Mouse (Mus musculus) lung, postnatal 0 days (tissue): ENCODE results near the gene Zfp64. TPM values are rescaled to one million over a fixed set of nuclear protein-coding genes. Genes with fewer than 3 reads are reported as not detected.

Experiments used
- ATAC-seq: fragments of 200-750 bp; cut with Nextera tagmentation; 2 replicates; pipeline ENCODE4 v1.8.0; 2017; ENCODE audit warnings: moderate library complexity
- DNase-seq: peaks from one replicate; pipeline ENCODE4 v3.0.0-alpha.2; 2016; ENCODE audit warnings: low spot score
- H3K27ac ChIP-seq: fragments of 300-500 bp; sonication (generic); 2 replicates; pipeline ENCODE4 v1.5.1; 2014; ENCODE audit warnings: antibody characterized with exemption, mild to moderate bottlenecking, low read length, mixed read lengths
- H3K27me3 ChIP-seq: fragments of 300-500 bp; sonication (generic); replicated peaks from 2 replicates; pipeline ENCODE4 v1.6.1; 2014; ENCODE audit warnings: low read length, mixed read lengths; ENCODE audit not compliant: insufficient read depth
- H3K36me3 ChIP-seq: fragments of 300-500 bp; sonication (generic); 2 replicates; pipeline ENCODE4 v1.6.1; 2014; ENCODE audit warnings: low read length, mixed read lengths; ENCODE audit not compliant: insufficient read depth
- H3K4me1 ChIP-seq: fragments of 300-500 bp; sonication (generic); 2 replicates; pipeline ENCODE4 v1.6.1; 2014; ENCODE audit warnings: antibody characterized with exemption, low read depth, low read length, mixed read lengths; ENCODE audit not compliant: insufficient read depth
- H3K4me2 ChIP-seq: fragments of 300-500 bp; sonication (generic); replicated peaks from 2 replicates; pipeline ENCODE4 v1.6.1; 2014; ENCODE audit warnings: low read depth, mild to moderate bottlenecking, low read length, moderate library complexity, mixed read lengths
- H3K4me3 ChIP-seq: fragments of 300-500 bp; sonication (generic); 2 replicates; pipeline ENCODE4 v1.5.1; 2014; ENCODE audit warnings: low read depth, low read length
- H3K9ac ChIP-seq: fragments of 300-500 bp; sonication (generic); replicated peaks from 2 replicates; pipeline ENCODE4 v1.6.1; 2014; ENCODE audit warnings: low read depth, mild to moderate bottlenecking
- H3K9me3 ChIP-seq: fragments of 300-500 bp; sonication (generic); 2 replicates; pipeline ENCODE4 v1.6.1; 2016; ENCODE audit warnings: low read length, mixed read lengths
- CTCF ChIP-seq: IDR thresholded peaks from 2 replicates; pipeline ENCODE4 v1.5.1; 2016; ENCODE audit warnings: antibody characterized with exemption, mild to moderate bottlenecking
- EP300 ChIP-seq: IDR thresholded peaks from 2 replicates; pipeline ENCODE4 v1.6.1; 2016; ENCODE audit warnings: antibody characterized with exemption, mild to moderate bottlenecking, control low read depth
- WGBS: fragments of 180-500 bp; shearing (Covaris S2); extraction: QIAGEN DNeasy Blood & Tissue Kit; methylation state at CpG from one replicate; pipeline ENCODE4 v1.1.7; 2014; 5-methylcytosine and 5-hydroxymethylcytosine counted together
- polyA plus RNA-seq: library from polyadenylated mRNA; unstranded; fragments of >200 nt; fragmentation: Nextera tagmentation; extraction: Ambion mirVana; gene quantifications from 2 replicates; pipeline ENCODE4 v1.2.1, GENCODE M21; 2015

The Zfp64 gene
- polyA plus RNA-seq, result 14.0 and 15.8 TPM in 2 replicates

DNA sequence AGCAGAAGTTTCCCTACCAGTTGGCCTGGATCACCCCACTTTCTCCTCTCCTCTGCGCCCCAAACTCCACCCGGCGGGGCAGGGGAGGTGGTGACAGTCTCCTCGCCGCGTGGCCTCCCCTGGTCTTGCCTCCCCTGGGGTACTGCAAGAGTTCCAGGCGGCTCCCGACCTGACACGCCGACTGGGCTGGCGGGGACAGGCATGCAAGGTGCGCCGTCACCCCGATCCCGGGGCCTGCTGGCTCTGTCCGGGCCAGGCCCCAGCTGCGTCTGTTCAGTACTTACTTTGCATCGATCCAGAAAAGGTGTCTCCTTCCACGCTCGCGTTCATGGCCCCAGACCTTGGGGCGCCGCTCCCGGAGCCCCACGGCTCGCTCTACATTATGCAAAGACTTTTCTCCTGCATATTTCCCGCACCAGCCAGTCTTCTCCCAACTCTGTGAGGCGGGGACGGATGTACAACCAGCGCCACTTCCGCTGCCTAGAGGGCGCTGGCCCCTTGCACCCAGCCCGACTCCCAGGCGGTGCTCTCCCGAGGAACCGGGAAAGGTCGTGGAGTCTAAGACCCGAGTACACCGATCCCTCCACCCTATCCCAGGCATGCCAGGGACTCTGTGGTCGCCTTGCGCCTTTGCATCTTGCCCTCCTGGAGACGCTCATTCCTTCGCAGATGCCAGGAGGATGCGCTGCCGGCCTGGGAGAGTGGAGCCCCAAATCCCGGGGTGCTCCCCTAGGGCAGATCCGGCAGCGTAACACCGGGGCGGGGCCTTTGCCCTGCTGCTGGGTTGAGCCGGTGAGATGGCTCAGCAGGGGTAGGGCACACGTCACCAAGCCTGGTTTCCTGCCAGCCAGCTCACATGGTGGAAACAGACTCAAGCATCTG lies at the start of gene Zfp64:
Gene Zfp64, minus strand, starts transcription at position 753 of the 882 bp plus-strand sequence.
- TF ChIP-seq CTCF (peak; percentile 82), EP300 (no peak)
- ATAC-seq, result peak; percentile 95
- Histone ChIP-seq H3K4me3 (peak within 1 kb of the TSS; percentile 78), H3K36me3 (peaks cover 12% of the 10 kb centered on the region), H3K27me3 (no peaks in the 10 kb centered on the region), H3K4me2 (peak within 1 kb of the TSS; percentile 91), H3K27ac (peak within 1 kb of the TSS; percentile 78), H3K4me1 (peaks cover 11% of the 10 kb centered on the region; the same call in 1 of the 2 replicates), H3K9me3 (no peaks in the 10 kb centered on the region), H3K9ac (peak within 1 kb of the TSS; percentile 87)
- under 1% methylated on average over 52 of the region's 52 CpGs for WGBS
- peak; percentile 90 for DNase-seq

DNA sequence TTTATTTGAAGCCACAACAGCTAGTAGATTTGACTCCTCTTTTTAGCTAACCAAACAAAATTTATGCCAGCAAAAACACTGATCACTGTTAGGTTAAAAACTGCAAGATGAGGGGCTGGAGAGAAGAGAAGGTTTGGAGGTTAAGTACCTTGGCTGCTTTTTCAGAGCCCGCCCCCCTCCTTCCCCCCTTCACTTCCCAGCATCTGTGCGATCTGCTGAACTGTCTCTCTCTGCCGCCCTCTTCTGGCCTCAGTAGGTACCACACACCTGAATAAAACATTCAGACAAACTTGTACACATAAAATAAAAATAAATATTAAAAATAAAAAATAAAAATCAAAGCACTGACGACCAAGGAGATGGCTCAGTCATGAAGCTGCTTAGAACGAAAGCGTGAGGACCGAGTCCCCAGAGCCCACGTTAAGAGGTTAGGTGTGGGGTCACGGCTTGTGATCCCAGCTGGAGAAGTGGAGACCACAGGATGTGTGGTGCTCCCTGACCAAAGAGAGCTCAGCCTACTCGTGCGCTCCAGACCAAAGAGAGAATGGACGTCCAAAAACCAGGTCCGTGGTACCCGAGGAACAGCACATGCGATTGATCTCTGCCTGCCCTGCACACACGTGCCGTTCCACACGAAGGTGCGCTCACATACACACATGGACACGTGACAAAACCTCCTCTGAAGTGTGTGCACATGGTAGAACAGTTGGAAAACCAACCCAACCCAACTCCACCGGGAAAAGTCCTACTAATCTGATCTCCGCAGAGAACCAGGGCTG lies 37.4 kb upstream of the Zfp64 start:
- Histone ChIP-seq H3K4me1 (no peaks in the 10 kb centered on the region), H3K9ac (no peak overlapping the region), H3K4me2 (no peak overlapping the region), H3K27ac (no peak overlapping the region), H3K4me3 (no peak overlapping the region), H3K36me3 (no peaks in the 10 kb centered on the region), H3K27me3 (no peaks in the 10 kb centered on the region), H3K9me3 (no peaks in the 10 kb centered on the region)
- peak; percentile 60 for TF ChIP-seq CTCF
- no peak for TF ChIP-seq EP300
- DNase-seq, result peak; percentile 27
- WGBS, result 72% methylated on average over 22 of the region's 22 CpGs
- no peak for ATAC-seq

DNA sequence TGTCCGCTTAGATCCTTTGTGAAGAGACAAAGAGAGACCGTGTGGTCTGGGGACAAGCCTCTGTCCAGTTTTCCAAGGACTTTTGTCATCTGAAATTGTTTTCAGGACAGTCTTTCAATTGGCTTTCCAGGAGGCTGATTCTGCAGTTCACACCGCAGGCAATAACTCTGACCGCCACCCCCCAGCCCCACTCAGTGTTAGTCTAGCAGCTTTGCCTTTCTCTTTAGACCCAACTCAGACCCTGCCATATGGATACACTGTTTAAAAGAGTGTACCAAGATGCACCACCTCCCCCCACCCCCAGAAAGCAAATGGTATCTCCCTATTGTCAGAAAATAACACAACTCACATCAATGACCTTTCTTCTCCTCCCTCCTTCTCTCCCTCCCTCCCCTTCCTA lies 35.6 kb upstream of the Zfp64 start:
- no peak overlapping the region for H3K4me2 ChIP-seq
- H3K9me3 ChIP-seq, result no peaks in the 10 kb centered on the region
- no peak overlapping the region for H3K4me3 ChIP-seq
- H3K27ac ChIP-seq, result no peak overlapping the region
- H3K36me3 ChIP-seq, result no peaks in the 10 kb centered on the region
- WGBS, result 73% methylated on average over 4 of the region's 4 CpGs
- no peaks in the 10 kb centered on the region for H3K27me3 ChIP-seq
- no peak for ATAC-seq
- TF ChIP-seq CTCF (no peak), EP300 (no peak)
- H3K9ac ChIP-seq, result no peak overlapping the region
- DNase-seq, result no peak
- no peaks in the 10 kb centered on the region for H3K4me1 ChIP-seq

DNA sequence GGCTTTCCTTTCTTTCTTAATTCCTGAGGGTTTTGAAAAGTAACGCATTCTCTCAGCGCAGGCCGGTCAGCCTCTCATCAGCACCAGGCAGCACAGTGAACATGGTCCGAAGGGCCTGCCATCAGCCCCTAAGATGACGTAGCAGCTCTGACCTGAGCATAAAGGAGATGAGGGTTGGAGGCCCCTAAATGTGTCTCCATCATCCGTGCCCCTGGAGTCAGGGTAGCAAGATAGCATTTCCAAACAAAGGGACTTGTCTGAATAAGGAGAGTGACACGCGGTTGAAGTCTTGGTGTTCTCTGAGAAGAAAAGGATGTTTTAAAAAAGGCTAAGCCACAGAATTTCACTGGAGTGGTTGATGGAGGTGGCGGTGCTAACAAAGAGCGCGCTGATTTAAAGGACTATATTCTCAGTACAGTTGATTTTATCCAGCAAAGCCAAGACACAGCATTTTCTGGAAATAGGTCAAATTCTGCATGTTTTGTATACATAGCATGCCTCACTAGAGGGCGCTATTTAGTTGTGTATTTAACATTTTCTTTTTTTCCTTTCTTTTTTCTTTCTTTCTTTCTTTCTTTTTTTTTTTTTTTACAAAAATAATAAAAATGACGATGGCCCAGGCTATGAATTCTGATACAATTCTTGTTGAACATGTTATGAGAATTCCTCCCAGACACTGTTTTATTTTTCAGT lies 34.8 kb upstream of the Zfp64 start:
- H3K4me2 ChIP-seq, result no peak overlapping the region
- no peaks in the 10 kb centered on the region for H3K9me3 ChIP-seq
- 53% methylated on average over 13 of the region's 13 CpGs for WGBS
- peak; percentile 64 for TF ChIP-seq CTCF
- no peak for TF ChIP-seq EP300
- H3K9ac ChIP-seq, result no peak overlapping the region
- H3K4me3 ChIP-seq, result no peak overlapping the region
- H3K36me3 ChIP-seq, result no peaks in the 10 kb centered on the region
- no peaks in the 10 kb centered on the region for H3K27me3 ChIP-seq
- H3K4me1 ChIP-seq, result no peaks in the 10 kb centered on the region
- ATAC-seq (no peak), DNase-seq (peak; percentile 57)
- H3K27ac ChIP-seq, result no peak overlapping the region

DNA sequence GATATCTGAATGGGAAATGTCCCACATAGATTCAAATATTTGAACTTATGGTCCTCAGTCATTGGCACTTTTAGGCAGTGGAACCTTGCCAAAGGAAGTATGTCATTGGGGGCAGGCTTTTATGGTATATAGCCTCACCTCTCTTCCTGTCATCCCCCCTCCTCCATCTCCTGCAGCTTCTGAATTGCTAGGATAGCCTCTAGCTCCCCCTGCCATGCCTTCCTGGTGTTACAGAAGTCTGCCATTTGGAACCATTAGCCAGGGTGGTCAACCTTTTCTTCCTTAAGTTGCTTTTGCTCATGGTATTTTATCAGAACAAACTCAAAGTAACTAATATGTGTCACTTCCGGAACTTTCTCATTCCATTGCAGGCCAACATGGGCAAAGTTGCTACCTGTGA lies 32.7 kb upstream of the Zfp64 start:
- ATAC-seq, result no peak
- no peak for DNase-seq
- WGBS, result 80% methylated on average over 1 of the region's 1 CpGs
- Histone ChIP-seq H3K36me3 (no peaks in the 10 kb centered on the region), H3K4me2 (no peak overlapping the region), H3K27ac (no peak overlapping the region), H3K27me3 (no peaks in the 10 kb centered on the region), H3K9me3 (no peaks in the 10 kb centered on the region), H3K4me3 (no peak overlapping the region), H3K9ac (no peak overlapping the region), H3K4me1 (no peaks in the 10 kb centered on the region)
- TF ChIP-seq EP300, result no peak
- TF ChIP-seq CTCF, result no peak

DNA sequence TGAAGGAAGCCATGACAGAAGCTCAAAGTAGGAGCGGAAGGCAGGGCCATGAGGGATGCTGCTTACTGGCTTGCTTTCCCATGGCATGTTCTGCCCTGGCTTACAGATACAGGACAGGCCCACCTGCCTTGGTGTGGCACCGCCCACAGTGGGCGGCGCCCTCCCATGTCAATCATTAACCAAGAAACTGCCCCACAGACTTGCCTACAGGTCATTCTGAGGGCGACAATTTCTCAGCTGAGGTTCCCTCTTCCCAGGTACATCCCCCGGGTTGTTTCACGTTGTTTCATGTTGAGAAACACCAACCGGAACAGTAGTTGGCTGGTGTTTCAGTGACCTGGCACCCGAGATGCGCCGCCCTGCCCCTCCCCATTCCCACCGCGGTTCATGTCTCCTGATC lies 32.0 kb upstream of the Zfp64 start:
- Histone ChIP-seq H3K9ac (no peak overlapping the region), H3K4me3 (no peak overlapping the region), H3K9me3 (no peaks in the 10 kb centered on the region), H3K27ac (no peak overlapping the region), H3K4me2 (no peak overlapping the region), H3K4me1 (no peaks in the 10 kb centered on the region), H3K36me3 (no peaks in the 10 kb centered on the region), H3K27me3 (no peaks in the 10 kb centered on the region)
- ATAC-seq, result no peak
- no peak for TF ChIP-seq EP300
- TF ChIP-seq CTCF, result no peak
- DNase-seq, result no peak
- 68% methylated on average over 13 of the region's 13 CpGs for WGBS
